Mouse (Mus musculus): Measurements from ENCODE around the gene Fras1.

DNA sequence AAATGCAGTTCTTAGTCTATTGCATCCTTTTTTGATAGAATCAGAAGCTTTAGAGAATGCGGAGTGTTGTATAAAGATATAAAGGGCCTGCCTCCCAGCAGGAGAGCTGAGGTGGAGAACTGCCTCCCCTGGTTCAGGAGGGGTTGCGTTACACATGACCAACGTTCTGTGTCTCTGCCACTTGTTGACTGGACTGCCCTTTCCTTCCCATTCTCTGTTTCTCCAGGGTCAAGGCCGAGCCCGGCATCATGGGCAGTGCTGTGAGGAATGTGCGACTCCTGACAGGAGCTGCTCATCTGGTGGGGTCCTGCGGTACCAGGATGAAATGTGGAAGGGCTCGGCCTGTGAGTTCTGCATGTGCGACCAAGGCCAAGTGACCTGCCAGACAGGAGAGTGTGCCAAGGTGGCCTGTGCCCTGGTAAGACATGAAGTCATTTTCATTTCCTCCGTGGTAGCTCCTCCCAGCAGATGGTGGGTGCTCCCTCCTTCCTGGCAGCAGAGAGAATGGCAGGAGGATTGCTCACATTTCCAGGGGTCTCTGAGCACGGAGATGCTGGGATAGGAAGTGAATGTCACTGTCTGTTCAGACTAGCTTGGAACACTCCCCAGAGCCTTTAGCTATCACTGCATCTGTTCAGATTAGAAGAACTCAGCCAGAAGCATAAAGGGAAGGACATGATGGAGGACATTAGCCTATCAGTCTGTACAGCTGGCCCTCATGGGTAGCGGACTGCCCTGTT lies 181.4 kb downstream of the Fras1 start:
- TF ChIP-seq TCF12 (IDR thresholded peaks at IDR 0.05; ENCODE audit: insufficient read depth, poor library complexity, severe bottlenecking) (no peak), POLR2A (IDR thresholded peaks at IDR 0.05; ENCODE audit: insufficient read length, low read depth) (no peak), MAX (IDR thresholded peaks at IDR 0.05; ENCODE audit: low read depth) (no peak), MYOD1 (IDR thresholded peaks at IDR 0.05; ENCODE audit: control insufficient read depth in 1 of 3, insufficient read length in 2 of 3, low read depth in 2 of 3) (no peak), USF1 (IDR thresholded peaks at IDR 0.05; ENCODE audit: low read depth) (no peak), E2F4 (IDR thresholded peaks at IDR 0.05; ENCODE audit: insufficient read depth) (no peak), POLR2AphosphoS2 (IDR thresholded peaks at IDR 0.05; ENCODE audit: insufficient read length, low read depth) (no peak), CEBPB (IDR thresholded peaks at IDR 0.05; ENCODE audit: insufficient read depth, poor library complexity, severe bottlenecking) (no peak), SRF (IDR thresholded peaks at IDR 0.05; ENCODE audit: control insufficient read depth, insufficient read length, low read depth) (no peak), REST (IDR thresholded peaks at IDR 0.05; ENCODE audit: insufficient read depth, insufficient read length) (no peak), TCF3 (IDR thresholded peaks at IDR 0.05; ENCODE audit: insufficient read length, low read depth) (no peak), MYOG (IDR thresholded peaks at IDR 0.05; ENCODE audit: control insufficient read depth in 1 of 3, insufficient read depth in 1 of 3, insufficient read length in 2 of 3, low read depth in 2 of 3) (no peak)
